Mouse (Mus musculus) embryo, embryonic 10 days (tissue): ENCODE measurements around the gene Kazn.

Experiments
- DNase-seq: peaks from one replicate; pipeline ENCODE4 v3.0.0-alpha.2; 2015; ENCODE audit warnings: low spot score

The Kazn gene

GRCm38 (mm10) chr4:142163862-142164261, 75.3 kb downstream of the Kazn start:
- DNase-seq, result no peak

DNA sequence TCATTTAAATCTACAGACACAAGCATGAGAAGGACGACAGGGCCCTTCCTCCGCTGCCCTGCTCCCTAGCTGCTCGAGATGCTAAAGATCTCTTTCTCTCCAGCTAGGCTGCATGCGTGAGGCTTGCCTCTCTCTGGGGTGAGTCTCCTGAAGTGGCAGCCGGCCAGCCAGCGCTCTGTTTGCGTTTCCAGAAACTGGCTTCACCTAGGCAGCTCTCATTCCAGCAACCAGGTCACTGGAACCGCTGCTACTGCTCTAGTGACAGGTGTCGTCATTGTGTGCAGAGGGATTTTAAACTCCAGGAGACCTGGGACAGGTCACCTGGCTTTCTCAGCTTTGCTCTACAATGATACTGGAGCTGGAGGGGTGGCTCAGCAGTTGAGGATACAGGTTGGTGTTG, 76.5 kb downstream of the Kazn start:
- no peak for DNase-seq

DNA sequence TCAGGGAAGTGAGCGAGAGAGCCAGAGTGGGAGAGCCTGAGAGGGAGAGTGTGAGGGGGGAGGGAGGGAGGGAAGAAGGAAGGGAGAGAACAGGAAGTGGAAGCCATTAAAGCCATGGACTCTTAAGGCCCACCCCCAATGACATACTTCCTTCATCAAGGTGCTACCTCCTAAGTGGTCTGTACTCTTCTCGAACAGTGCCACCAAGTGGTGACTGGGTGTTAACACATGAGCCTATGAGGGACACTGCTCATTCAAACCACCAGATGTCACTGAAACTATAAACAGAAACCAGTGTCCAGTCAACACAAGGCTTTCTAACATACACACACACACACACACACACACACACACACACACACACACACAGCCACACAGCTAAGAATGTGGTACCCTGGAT, 77.1 kb downstream of the Kazn start:
- no peak for DNase-seq

GRCm38 (mm10) chr4:142160041-142160440, 79.2 kb downstream of the Kazn start:
- DNase-seq, result no peak

DNA sequence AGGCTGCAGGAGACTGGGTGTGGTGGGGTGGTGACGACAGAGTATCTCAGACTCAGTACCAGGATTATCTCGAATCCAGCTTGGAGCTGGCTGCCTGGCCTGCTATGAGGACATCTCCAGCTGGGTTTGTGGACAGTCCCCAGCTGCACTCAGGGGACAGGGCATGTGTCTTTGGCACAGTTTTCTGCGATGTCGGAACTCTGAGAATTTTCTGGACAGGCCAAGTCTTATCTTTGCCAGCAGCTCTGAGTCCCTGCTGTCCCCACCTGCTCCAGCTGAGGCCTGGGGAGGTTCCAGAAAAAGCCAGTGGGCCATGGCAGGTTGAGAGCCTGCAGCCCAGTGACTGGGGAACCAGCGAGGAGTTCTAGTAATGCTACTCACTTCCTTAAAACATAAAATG, 82.7 kb downstream of the Kazn start:
- DNase-seq, result no peak

- no peak for DNase-seq
Observed at GRCm38 (mm10) chr4:142154246-142154645, 85.0 kb downstream of the Kazn start.

GRCm38 (mm10) chr4:142153526-142153925, 85.7 kb downstream of the Kazn start:
- peak; percentile 96 for DNase-seq

DNA sequence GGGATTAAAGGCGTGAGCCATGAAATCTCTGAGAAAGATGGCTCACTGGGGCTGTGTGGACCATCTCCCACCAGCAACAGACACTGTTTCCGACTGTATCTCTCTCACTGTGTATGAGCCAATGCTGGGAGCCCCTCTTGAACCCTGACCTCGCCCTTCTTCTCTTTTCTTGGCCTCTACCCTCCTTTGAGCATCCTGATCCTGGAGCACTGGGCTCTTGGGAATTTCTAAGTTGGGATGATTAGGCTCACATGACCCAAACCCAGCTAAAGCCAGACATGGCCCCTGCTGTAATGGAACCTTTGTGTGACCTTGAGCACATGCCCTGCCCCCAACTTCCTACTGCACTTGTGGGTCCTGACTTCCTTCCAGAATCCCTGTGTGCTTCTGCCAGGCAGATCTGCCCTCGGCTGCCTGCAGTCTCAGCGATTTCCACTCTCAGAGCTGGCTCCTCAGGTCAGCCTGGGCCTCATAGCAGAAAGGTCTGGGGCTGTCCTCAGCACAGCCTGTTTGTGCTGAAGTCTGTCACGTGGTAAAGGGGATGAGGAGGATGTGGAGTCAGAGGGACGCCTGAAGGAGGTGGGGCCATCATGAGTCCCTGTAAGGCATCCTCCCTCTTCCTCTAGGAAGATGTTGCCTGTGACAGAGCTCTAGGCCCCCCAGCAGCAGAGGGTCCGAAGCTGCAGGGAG, 86.3 kb downstream of the Kazn start:
- DNase-seq, result no peak

DNA sequence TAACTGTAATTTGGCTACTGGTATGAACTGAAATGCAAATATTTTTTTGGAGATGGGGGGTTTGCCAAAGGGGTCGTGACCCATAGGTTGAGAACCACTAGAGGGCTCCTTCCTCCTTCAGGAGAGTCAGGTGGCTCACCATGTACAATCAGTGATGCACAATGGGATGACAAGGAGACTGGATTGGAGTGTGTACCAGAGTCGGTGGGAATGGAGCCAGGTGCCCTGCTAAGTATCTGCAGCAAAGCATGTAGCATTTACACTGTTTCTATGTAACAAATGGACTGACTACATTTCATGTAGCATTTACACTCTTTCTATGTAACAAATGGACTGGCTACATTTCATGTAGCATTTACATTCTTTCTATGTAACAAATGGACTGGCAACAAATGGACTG, 89.1 kb downstream of the Kazn start:
- DNase-seq, result no peak

- DNase-seq, result no peak
Observed at GRCm38 (mm10) chr4:142149202-142149601, 90.0 kb downstream of the Kazn start.

- no peak for DNase-seq
Observed at GRCm38 (mm10) chr4:142147671-142148070, 91.5 kb downstream of the Kazn start.

- DNase-seq, result no peak
Observed at GRCm38 (mm10) chr4:142144096-142144495, 95.1 kb downstream of the Kazn start.

GRCm38 (mm10) chr4:142143290-142143689, 95.9 kb downstream of the Kazn start:
- no peak for DNase-seq

DNA sequence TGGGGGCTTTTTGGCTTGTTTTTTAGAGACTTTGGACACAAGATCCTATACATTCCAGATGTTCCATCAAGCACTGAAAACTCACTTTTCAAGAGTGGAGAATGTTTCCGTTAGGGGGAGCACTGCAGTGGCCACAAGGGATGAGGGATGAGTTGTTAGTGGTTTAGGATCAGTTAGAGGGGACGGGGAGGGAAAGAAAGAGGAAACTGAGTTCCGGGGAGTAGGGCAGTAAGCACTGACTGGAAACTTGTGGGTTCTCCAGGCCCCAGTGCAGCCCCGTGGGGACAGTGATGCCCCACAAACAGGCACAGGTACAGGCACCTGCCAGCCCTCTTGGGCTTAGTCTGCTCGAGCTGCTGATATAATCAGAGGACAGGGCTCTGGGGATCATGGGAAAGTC, 99.5 kb downstream of the Kazn start:
- DNase-seq, result no peak

DNA sequence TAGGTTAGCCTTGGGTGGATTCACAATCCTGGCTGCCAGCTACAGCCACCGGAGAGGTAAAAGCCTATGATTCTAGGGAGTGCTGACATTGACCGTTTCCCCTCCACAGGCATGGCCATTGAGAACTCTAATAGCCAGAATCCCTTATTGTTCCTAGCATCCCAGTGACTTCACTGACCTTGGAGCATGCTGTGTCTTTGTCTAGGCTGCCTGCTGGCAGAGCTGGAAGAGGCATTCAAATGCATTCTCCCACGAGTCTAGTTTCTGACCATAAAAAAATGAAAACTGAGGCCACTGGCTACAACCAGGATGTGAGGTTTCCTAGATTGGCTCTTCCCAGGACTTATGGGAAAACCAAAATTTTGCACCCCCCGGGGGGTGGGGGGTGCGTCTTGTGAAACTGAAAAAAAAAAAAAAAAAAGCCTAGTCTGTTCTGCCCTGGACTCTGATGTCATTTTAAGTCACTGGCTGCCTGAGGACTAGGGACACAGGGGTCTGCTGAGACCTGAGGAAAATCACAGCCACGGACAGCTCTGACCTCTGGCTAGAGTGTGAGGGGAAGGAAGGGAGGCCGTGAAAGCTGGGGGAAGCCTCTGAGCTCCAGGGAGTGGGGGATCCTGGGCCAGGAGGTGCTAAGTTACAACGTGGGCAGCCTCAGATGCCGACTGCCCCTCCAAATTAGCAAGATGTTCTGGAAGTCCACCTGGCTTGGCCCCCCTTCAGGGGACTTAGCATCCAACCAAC, 100.7 kb downstream of the Kazn start:
- peak; percentile 73 for DNase-seq

- DNase-seq, result no peak
Observed at GRCm38 (mm10) chr4:142136766-142137503, 102.3 kb downstream of the Kazn start.

- no peak for DNase-seq
Observed at GRCm38 (mm10) chr4:142135515-142135914, 103.7 kb downstream of the Kazn start.

- DNase-seq, result peak; percentile 37
Observed at GRCm38 (mm10) chr4:142130162-142130561, 109.0 kb downstream of the Kazn start.

DNA sequence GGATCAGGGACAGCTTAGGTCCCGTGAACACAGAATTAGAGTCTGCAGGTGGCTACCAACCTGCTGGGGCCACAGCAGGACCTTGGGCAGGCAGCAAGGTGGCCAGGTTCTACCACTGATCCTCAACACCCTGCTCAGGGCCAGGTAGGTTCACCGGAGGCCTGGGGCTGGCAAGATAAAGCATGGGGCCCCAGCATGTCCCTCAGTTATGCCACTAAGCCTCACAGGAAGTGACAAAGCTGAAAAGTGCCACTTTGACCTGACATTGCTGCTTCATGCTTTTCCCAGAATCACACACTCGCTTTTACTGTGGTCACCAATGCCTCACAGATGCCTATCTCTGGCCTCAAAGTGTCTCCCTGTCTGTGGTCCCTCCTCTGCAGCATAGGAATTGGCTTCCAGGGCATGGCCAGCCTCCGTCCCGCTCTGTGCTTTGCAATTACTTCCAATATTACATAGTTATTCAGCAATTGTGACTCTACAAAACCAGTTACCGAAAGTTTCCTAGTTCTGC, 111.9 kb downstream of the Kazn start:
- no peak for DNase-seq

DNA sequence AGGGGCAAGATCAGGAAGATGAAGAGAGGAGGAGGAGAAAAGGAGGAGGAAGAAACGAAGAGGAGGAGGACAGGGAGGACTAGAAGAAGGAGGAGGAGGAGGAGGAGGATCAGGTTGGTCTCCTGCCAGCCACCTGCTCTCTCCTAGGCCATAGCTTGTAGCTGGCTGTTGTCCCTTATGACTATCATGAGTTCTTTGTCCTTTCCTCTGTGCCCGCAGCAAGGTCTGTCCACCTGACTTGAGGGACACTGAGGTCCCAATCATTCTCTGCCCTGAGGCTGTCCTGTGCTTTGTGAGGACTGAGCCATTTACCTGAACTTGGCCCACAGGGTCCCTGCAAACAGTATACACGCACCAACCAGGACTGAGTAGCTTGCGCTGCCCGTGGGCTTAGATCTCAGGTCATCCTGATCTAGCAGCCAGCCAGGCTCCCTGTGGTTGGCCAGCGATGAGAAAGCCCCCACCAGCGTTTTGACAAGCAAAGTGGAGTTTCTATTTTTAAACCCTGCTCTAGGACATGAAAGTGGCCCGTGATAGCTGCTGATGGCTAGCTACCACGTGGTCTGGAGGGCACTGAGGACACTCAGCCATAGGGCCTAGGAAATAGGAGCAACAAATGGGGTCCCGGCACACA, 112.4 kb downstream of the Kazn start:
- DNase-seq, result no peak

DNA sequence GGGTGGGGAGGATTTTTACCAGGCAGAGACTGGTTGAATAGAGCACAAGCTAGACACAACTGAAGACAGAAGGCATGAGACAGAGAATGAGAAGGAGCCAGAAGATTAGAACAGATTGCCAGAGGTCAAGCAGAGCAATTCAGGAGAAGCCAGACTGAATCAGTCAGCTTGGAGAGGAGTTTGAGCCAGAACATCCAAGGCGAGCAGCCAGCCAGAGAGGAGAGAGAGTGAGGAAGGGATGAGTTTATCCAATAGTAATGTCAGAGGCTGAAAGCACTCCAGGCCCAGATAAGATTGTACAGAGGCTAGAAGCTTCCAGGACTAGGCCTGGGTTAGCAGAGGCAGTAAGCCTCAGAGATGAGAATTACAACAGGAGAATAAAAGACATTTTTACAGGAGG, 118.0 kb downstream of the Kazn start:
- no peak for DNase-seq

- peak; percentile 42 for DNase-seq
Observed at GRCm38 (mm10) chr4:142118522-142118921, 120.7 kb downstream of the Kazn start.
